Mouse (Mus musculus): ENCODE results near the gene Glis2. TPM values are rescaled to one million over a fixed set of nuclear protein-coding genes. Genes with fewer than 3 reads are reported as not detected.

The Glis2 gene
- polyA plus RNA-seq, 1 experiment from 2014 or later = 12.1 TPM

- peak overlapping the region; percentile 57 for H3K4me3 ChIP-seq (replicated peaks; ENCODE audit: low read length)
- H3K4me2 ChIP-seq (ENCODE audit: low read length) = peak overlapping the region; percentile 91
- no peaks in the 10 kb centered on the region for H3K9me3 ChIP-seq (ENCODE audit: control insufficient read depth, low read length)
- no peaks in the 10 kb centered on the region for H3K27me3 ChIP-seq (replicated peaks; ENCODE audit: control insufficient read depth, insufficient read depth, low read length)
- 12% methylated on average over 32 of the region's 32 CpGs for WGBS
- H3K9ac ChIP-seq (replicated peaks; ENCODE audit: low read depth, low read length) = peak overlapping the region; percentile 83
- H3K36me3 ChIP-seq (ENCODE audit: control insufficient read depth, insufficient read depth) = no peaks in the 10 kb centered on the region; the same call in 1 of the 2 replicates
- peak; percentile 9; the same call in 1 of the 2 replicates for ATAC-seq
- peaks cover 46% of the 10 kb centered on the region for H3K4me1 ChIP-seq (replicated peaks; ENCODE audit: control insufficient read depth, insufficient read depth, low read length)
- H3K27ac ChIP-seq (ENCODE audit: low read length) = peak overlapping the region; percentile 91
Observed at GRCm38 (mm10) chr16:4592909-4593875, 1.3 kb upstream of the Glis2 start.

DNA sequence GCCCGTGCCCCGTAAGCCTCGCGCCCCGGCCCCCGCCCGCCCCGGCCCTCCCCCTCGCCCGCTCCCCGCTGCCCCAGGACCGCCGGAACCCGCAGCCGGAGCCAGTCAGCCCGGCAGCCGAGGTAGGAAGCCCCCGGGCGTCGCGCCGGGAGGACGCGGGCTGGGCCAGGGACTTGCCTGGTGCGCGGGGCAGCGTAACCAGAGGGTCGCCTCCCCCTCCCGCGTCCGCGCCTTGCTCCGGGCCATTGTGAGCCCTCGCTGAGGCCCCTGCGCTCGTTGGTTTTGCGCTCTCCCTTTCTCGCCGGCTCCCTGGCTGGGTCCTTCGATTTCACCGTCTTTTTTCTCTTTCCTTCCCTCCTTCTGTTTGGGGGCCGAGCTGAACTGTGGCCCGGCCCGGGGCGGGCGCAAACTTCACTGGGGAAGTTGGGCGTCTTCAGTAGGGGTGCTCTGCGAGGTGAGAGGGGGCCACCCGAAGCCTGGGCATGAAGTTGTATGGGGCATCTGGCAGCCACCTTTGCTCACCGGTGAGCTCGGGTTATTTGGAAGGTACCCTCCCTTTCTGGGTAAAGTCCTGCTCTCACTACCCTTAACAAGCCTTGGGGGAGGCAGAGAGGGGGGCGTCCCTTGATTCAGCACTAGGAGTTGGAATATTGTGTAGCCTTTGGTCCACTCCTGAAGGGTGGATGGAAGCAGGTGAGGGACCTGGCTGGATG is 457 bp downstream of the Glis2 start:
- peak; percentile 54 for ATAC-seq
- Histone ChIP-seq H3K4me2 (ENCODE audit: low read length) (peak overlapping the region; percentile 91), H3K9ac (replicated peaks; ENCODE audit: low read depth, low read length) (peak overlapping the region; percentile 83), H3K27me3 (replicated peaks; ENCODE audit: control insufficient read depth, insufficient read depth, low read length) (no peaks in the 10 kb centered on the region), H3K4me3 (replicated peaks; ENCODE audit: low read length) (peak overlapping the region; percentile 57), H3K9me3 (ENCODE audit: control insufficient read depth, low read length) (no peaks in the 10 kb centered on the region), H3K36me3 (ENCODE audit: control insufficient read depth, insufficient read depth) (no peaks in the 10 kb centered on the region; the same call in 1 of the 2 replicates), H3K27ac (ENCODE audit: low read length) (peak overlapping the region; percentile 91), H3K4me1 (replicated peaks; ENCODE audit: control insufficient read depth, insufficient read depth, low read length) (peaks cover 57% of the 10 kb centered on the region)
- 0% methylated on average over 43 of the region's 52 CpGs for WGBS

- Histone ChIP-seq H3K4me1 (replicated peaks; ENCODE audit: control insufficient read depth, insufficient read depth, low read length) (peaks cover 57% of the 10 kb centered on the region), H3K4me2 (ENCODE audit: low read length) (peak overlapping the region; percentile 91), H3K27me3 (replicated peaks; ENCODE audit: control insufficient read depth, insufficient read depth, low read length) (no peaks in the 10 kb centered on the region), H3K27ac (ENCODE audit: low read length) (peak overlapping the region; percentile 91), H3K36me3 (ENCODE audit: control insufficient read depth, insufficient read depth) (no peaks in the 10 kb centered on the region; the same call in 1 of the 2 replicates), H3K4me3 (replicated peaks; ENCODE audit: low read length) (peak overlapping the region; percentile 57), H3K9ac (replicated peaks; ENCODE audit: low read depth, low read length) (peak overlapping the region; percentile 83), H3K9me3 (ENCODE audit: control insufficient read depth, low read length) (no peaks in the 10 kb centered on the region)
- WGBS = 0% methylated on average over 5 of the region's 5 CpGs
- no peak for ATAC-seq
Observed at GRCm38 (mm10) chr16:4595527-4595963, 1.0 kb downstream of the Glis2 start.

GRCm38 (mm10) chr16:4596141-4596728 is 1.7 kb downstream of the Glis2 start:
- ATAC-seq = 0 out of 2 replicates have a peak, but pooled peaks have one; percentile 5
- H3K9me3 ChIP-seq (ENCODE audit: control insufficient read depth, low read length) = no peaks in the 10 kb centered on the region
- peaks cover 57% of the 10 kb centered on the region for H3K4me1 ChIP-seq (replicated peaks; ENCODE audit: control insufficient read depth, insufficient read depth, low read length)

GRCm38 (mm10) chr16:4596836-4597235 is 2.3 kb downstream of the Glis2 start:
- Histone ChIP-seq H3K27me3 (replicated peaks; ENCODE audit: control insufficient read depth, insufficient read depth, low read length) (no peaks in the 10 kb centered on the region), H3K4me1 (replicated peaks; ENCODE audit: control insufficient read depth, insufficient read depth, low read length) (peaks cover 57% of the 10 kb centered on the region), H3K9ac (replicated peaks; ENCODE audit: low read depth, low read length) (0 out of 2 replicates have a peak overlapping the region, but pooled peaks have one; percentile 20), H3K9me3 (ENCODE audit: control insufficient read depth, low read length) (no peaks in the 10 kb centered on the region), H3K27ac (ENCODE audit: low read length) (0 out of 2 replicates have a peak overlapping the region, but pooled peaks have one; percentile 45), H3K4me2 (ENCODE audit: low read length) (peak overlapping the region; percentile 91; the same call in 1 of the 2 replicates), H3K36me3 (ENCODE audit: control insufficient read depth, insufficient read depth) (no peaks in the 10 kb centered on the region), H3K4me3 (replicated peaks; ENCODE audit: low read length) (no peak overlapping the region)
- ATAC-seq = no peak
- WGBS = 27% methylated on average over 2 of the region's 2 CpGs

More at GRCm38 (mm10) chr16:4596141-4596728, 1.7 kb downstream of the Glis2 start:
- Histone ChIP-seq H3K4me2 (ENCODE audit: low read length) (peak overlapping the region; percentile 91), H3K27me3 (replicated peaks; ENCODE audit: control insufficient read depth, insufficient read depth, low read length) (no peaks in the 10 kb centered on the region), H3K27ac (ENCODE audit: low read length) (peak overlapping the region; percentile 61; the same call in 1 of the 2 replicates), H3K9ac (replicated peaks; ENCODE audit: low read depth, low read length) (peak overlapping the region; percentile 83), H3K36me3 (ENCODE audit: control insufficient read depth, insufficient read depth) (no peaks in the 10 kb centered on the region), H3K4me3 (replicated peaks; ENCODE audit: low read length) (peak overlapping the region; percentile 57)
- 7% methylated on average over 3 of the region's 3 CpGs for WGBS

- Histone ChIP-seq H3K4me3 (replicated peaks; ENCODE audit: low read length) (no peak overlapping the region), H3K9me3 (ENCODE audit: control insufficient read depth, low read length) (no peaks in the 10 kb centered on the region), H3K27me3 (replicated peaks; ENCODE audit: control insufficient read depth, insufficient read depth, low read length) (no peaks in the 10 kb centered on the region), H3K27ac (ENCODE audit: low read length) (0 out of 2 replicates have a peak overlapping the region, but pooled peaks have one; percentile 45), H3K4me2 (ENCODE audit: low read length) (peak overlapping the region; percentile 91; the same call in 1 of the 2 replicates), H3K9ac (replicated peaks; ENCODE audit: low read depth, low read length) (0 out of 2 replicates have a peak overlapping the region, but pooled peaks have one; percentile 20), H3K36me3 (ENCODE audit: control insufficient read depth, insufficient read depth) (no peaks in the 10 kb centered on the region), H3K4me1 (replicated peaks; ENCODE audit: control insufficient read depth, insufficient read depth, low read length) (peaks cover 61% of the 10 kb centered on the region)
- 52% methylated on average over 7 of the region's 7 CpGs for WGBS
- ATAC-seq = no peak
Observed at GRCm38 (mm10) chr16:4597296-4597695, 2.8 kb downstream of the Glis2 start.

GRCm38 (mm10) chr16:4598041-4598440 is 3.5 kb downstream of the Glis2 start:
- no peak overlapping the region for H3K4me3 ChIP-seq (replicated peaks; ENCODE audit: low read length)
- H3K9ac ChIP-seq (replicated peaks; ENCODE audit: low read depth, low read length) = peak overlapping the region; percentile 19
- WGBS = 74% methylated on average over 5 of the region's 5 CpGs
- H3K27ac ChIP-seq (ENCODE audit: low read length) = no peak overlapping the region
- H3K9me3 ChIP-seq (ENCODE audit: control insufficient read depth, low read length) = no peaks in the 10 kb centered on the region
- H3K4me2 ChIP-seq (ENCODE audit: low read length) = no peak overlapping the region
- H3K36me3 ChIP-seq (ENCODE audit: control insufficient read depth, insufficient read depth) = no peaks in the 10 kb centered on the region
- ATAC-seq = no peak
- H3K27me3 ChIP-seq (replicated peaks; ENCODE audit: control insufficient read depth, insufficient read depth, low read length) = no peaks in the 10 kb centered on the region
- H3K4me1 ChIP-seq (replicated peaks; ENCODE audit: control insufficient read depth, insufficient read depth, low read length) = peaks cover 53% of the 10 kb centered on the region

GRCm38 (mm10) chr16:4598891-4599543 is 4.5 kb downstream of the Glis2 start:
- Histone ChIP-seq H3K4me3 (replicated peaks; ENCODE audit: low read length) (no peak overlapping the region), H3K4me1 (replicated peaks; ENCODE audit: control insufficient read depth, insufficient read depth, low read length) (peaks cover 45% of the 10 kb centered on the region), H3K9me3 (ENCODE audit: control insufficient read depth, low read length) (no peaks in the 10 kb centered on the region), H3K4me2 (ENCODE audit: low read length) (no peak overlapping the region), H3K27ac (ENCODE audit: low read length) (no peak overlapping the region), H3K27me3 (replicated peaks; ENCODE audit: control insufficient read depth, insufficient read depth, low read length) (no peaks in the 10 kb centered on the region), H3K9ac (replicated peaks; ENCODE audit: low read depth, low read length) (no peak overlapping the region), H3K36me3 (ENCODE audit: control insufficient read depth, insufficient read depth) (no peaks in the 10 kb centered on the region)
- ATAC-seq = no peak
- WGBS = 21% methylated on average over 6 of the region's 6 CpGs
